Mouse (Mus musculus): ENCODE results near the gene Slc25a51.

Gene Slc25a51

DNA sequence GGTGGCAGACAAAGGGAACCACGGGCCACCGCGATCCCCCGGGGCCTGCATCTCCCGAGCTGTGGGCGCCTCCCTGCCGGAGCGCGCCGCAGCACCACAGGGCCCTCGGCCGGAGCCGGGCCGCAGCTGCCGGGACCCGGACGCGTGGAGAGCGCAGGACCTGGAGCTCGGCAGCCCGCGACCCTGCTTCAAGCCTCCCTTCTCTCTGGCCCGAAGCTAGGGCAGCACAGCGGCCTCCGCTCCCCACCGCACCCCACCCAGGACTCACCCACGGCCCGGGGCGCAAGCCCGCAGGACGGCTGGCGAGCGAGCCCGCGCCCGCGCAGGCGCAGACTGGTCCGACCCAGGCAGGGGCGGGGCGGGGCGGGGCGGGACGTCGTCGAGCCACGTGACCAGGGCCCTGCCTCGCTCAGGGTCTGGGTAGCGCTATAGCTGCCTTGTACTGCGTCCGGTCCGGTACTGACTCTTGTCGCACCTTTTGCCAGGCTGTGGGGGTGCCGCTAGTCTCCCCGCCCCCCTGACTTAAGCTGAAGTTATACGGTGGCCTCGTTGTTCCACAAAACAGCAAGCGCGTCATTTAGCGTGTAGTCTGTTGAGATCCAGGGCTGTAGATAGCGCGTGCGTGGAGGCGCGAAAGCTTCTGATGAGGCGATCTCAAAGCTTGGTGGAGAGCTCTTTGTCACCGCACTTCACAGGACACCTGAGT, at the start of gene Slc25a51:
Slc25a51 (minus strand) TSS at position 340 of the 706 bp plus-strand sequence.
- WGBS, result under 1% methylated on average over 65 of the region's 67 CpGs

DNA sequence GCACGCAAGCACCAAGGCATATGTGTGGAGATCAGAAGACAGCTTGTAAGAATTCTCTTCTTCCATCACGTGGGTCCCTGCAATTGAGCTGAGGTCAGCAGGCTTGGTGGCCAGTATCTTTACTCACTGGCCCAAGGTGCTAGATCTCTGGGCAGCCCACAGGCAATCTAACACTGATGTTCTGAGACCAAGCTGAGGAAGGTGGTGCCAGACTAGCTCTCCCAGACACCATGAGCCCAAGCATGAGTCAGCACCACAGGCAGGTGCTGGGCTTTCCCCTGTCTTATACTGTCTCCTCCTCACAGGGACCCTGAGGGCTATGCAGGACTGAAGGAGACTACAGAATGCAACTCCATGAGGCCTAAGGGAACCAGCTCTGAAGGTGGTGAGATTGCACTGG, 49.0 kb upstream of the Slc25a51 start:
- 94% methylated on average over 2 of the region's 2 CpGs for WGBS

DNA sequence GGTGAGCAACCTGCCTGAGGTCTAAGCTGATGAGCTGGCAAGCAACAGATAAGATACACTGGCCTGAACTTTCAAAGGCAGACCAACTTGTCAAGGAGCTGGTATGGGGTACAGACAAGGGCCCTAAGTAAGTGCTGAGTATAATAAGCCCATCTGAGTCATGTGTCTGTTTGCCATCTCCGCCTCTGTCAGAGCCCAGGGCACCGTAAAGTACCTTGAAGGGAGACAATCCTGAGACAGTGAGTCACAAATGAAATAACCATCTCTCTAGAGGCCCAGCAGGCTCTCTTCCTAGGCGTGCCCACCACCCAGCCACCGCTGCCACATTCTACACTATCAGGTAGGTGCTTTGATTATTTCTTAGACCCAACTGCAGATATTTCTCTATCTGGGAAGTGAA, 46.4 kb upstream of the Slc25a51 start:
- WGBS, result 88% methylated on average over 4 of the region's 4 CpGs

DNA sequence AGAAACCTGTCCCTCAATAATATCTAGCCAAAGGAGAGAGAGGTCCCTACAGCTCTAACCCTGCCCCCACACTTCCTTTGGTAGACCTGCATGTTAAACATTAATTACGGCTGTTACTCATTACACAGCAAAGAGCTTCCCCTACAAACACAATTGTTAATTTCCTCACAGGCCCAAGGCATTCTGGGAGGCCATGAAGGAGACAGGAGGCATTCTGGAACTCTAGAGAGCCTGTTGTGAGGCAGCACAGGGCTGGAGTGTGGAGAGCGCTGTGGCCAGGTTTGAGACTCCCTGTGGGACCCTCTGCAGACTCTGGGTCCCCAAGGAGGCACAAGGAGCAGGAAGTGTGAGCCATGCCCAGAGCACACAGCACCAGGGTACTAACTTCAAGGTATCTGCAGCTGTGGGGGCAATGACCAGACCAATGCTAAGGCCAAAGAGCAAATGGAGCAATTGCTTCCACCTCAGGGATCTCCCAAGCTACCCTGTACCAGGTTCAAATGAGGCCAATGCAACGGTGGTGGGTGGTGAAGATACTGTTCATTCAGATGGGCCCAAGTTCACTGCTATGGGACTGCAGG, 44.8 kb upstream of the Slc25a51 start:
- 86% methylated on average over 3 of the region's 3 CpGs for WGBS

DNA sequence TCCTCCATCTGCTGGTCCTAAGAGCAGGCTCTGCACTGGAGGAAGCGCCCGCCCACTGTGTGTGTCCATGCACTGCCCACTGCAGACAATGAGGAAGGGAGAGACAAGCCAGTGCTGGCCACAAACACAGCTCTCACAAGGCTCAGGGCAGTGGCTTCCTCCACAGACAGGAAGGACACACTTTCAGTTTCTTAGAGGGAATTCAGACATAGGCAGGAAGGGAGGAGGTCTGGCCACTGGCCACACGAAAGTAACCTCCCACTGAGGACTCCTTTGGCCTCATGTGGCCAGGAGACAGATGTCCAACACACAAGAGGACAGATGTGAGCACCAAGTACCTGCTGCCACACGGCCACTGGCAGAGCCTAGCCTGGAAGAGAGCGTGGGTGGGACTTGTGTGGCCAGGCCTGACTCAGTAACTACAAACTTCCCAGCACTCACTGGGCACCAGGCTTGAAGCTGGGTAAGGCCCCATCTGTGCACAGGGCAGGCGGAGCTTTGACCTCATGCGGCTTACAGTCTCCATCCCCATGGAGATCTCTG, 44.1 kb upstream of the Slc25a51 start:
- 62% methylated on average over 7 of the region's 7 CpGs for WGBS

DNA sequence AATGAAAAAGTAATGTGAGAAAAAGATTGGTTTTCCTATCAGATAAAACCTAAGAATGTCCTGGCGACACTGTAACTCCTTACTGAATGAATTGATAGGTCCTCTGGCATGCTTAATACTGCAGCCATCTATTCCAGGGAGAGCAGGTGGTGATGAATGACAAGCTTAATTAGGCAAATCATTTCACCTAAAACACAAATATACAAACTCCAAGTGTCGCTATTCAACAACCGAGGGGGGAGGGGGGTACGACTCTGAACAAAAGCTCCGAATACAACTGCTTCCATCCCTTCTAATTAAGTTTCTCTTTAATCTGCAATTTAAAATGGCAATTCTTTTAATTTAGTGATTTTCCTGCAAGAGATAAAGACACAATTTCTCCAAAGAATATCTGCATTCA, 40.4 kb upstream of the Slc25a51 start:
- 74% methylated on average over 5 of the region's 5 CpGs for whole genome bisulfite sequencing

DNA sequence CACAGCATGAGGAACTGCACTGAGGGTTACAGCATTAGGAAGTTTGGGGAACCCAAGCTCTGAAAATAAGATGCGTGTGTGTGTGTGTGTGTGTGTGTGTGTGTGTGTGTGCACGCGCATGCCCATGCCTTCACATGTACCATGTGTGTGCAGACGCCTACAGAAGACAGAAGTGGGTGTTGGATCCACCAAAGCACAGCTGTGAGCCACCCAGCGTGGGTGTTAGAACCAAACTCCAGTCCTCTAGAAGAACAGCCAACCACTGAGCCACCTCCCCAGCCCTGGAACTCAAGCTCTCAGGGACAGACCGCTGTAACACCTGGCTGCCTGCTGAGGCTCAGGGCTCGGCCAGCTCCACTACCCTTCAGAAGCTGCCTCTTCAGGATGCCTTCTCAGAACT, 39.9 kb upstream of the Slc25a51 start:
- WGBS, result 63% methylated on average over 7 of the region's 7 CpGs

DNA sequence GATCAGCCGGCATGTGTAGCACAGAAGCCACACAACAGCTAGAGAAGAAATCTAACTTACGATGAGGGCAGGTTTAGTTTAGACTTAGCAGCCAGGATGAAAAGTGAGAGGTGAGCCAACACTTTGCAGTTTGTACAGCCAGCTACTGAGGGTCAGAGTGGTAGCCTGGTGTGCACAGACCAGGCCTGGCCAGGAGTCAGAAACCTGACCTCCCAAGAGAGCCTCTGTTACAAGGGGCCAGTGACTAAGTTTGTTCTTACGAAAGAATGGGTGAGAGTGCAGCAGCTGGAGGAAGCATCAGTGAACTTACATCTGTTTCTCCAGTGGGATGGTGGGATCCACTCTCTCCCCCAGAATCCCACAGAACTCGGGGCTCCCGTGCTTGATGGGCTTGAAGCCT, 38.6 kb upstream of the Slc25a51 start:
- WGBS, result 93% methylated on average over 5 of the region's 5 CpGs

DNA sequence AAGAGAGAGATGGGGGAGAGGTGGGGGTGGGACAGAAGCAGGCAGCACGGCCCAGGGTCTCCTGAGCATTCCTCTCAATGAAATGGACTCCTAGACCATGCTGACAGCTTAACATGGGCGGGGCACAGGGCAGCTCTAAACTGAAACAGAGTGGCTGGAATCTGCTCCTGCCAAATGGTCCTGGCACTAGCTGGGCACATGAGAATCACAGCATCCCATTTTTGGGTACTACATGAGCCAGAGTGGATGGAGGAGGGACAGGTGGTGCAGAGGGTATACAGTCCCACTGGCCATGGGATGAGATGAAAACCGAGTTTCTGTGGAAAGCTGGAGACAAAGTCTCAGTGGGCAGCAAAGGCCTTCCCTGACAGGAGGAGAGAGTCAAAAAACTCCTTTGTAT, 36.7 kb upstream of the Slc25a51 start:
- WGBS, result 79% methylated on average over 3 of the region's 3 CpGs

DNA sequence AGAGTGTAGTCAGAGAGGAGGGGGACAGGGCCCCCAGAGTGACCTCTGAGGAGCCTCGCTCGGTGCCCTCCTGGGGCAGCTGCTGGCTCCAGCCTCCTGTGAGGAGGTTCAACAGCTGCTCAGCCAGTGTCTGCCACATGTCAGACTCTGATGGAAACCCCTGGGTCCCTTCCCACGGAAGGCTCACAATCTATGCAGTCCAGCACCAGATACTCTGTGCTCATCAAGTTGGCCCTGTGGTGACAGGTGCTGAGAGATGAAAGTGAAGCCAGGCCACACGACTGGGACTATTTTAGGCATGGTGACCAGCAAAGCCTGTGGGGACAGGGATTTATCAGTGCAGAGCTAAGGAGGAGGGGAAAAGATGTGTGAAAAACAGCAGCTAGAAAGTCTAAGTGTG, 36.2 kb upstream of the Slc25a51 start:
- WGBS, result 86% methylated on average over 4 of the region's 4 CpGs

DNA sequence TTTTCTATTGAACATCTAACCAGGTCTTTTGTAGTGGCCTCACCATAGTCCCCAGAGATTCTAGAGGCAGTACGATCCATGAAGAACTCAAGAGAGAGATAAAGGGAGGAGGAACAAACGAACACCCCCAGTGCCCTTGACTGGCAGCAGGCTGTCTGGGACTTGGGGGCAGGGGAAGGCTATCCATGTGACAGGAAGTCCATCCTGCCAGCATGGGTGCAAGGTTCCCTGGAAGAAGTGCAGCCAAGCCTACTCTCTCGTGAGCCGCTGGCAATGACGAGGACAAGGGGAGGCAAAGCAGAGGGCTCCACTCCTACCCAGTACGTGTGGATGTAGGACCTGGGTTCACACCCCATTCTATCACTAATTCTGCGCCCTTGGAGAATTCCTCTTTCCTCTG, 35.1 kb upstream of the Slc25a51 start:
- 81% methylated on average over 7 of the region's 7 CpGs for WGBS

DNA sequence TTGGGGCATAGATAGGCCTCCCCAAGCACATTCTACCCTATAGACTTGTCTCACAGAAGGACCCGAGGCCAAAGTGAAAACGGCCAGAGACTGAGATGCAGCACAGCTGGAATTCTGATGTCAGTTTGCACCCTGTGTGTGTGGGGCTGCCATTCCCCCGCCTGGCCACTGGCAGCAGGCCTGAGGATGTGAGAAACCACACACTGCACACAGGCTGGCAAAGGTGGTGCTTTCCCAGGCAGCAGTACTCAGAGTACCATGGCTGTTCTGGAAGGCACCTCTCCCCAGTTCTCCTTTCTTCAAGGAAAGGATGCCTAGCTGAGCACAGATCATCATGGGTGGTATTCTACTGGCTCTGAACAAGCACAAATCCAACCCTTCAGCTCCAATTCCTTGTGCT, 33.7 kb upstream of the Slc25a51 start:
- WGBS, result 64% methylated on average over 3 of the region's 3 CpGs

DNA sequence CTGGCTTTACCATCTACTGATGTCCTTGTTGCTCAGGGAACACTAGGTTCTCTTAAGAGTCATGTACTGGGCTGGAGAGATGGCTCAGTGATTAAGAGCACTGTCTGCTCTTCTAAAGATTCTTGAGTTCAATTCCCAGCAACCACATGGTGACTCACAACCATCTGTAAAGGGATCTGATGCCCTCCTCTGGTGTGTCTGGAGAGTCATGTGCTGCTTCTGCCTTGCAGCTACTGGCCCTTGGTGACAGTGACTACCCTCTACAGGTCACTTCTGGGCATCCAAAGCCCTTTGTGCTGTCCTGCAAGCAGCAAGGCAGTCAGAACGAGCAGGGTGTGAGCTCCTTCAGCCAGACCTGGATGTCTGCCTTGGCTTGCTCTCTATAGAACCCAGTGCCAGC, 33.2 kb upstream of the Slc25a51 start:
- WGBS, result 63% methylated on average over 1 of the region's 1 CpGs

DNA sequence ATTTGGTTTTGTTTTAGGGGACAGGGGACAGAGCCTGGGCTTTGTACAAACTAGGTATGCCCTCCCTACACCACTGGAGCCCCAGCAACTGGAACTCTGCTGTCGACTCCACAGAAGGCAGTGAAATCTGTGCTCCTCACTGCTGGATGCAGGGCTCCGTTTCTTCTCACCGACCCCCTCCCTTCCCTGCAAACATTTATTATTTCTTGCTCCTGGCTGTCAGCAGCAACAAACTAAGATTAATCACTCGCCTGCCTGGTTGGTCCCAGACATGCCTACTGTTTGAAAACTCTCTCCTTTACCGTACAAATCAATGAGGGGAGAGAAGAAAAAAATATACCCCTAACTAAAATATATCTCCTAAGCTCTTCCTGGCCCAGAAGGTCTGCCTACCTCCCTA, 30.7 kb upstream of the Slc25a51 start:
- 78% methylated on average over 5 of the region's 5 CpGs for WGBS

DNA sequence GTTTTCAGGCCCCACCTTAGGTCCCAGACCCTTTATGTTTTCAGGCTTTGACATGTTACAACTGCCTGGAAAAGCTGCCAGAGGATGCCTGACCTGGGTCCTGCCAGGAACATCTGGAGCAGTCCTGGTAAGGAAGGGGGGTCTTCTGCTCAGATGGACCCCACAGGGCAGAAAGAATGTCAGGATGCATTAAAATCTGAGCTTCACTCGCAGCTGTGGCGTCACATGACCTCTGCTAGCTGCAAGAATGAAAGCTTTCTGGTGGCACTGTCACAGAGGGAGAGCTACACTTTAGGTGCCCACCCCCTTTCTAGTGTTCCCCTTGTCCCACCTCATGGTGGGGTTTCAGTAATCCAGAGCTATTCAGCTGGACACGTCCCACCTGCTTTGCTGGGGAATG, 28.4 kb upstream of the Slc25a51 start:
- WGBS, result 76% methylated on average over 3 of the region's 3 CpGs

DNA sequence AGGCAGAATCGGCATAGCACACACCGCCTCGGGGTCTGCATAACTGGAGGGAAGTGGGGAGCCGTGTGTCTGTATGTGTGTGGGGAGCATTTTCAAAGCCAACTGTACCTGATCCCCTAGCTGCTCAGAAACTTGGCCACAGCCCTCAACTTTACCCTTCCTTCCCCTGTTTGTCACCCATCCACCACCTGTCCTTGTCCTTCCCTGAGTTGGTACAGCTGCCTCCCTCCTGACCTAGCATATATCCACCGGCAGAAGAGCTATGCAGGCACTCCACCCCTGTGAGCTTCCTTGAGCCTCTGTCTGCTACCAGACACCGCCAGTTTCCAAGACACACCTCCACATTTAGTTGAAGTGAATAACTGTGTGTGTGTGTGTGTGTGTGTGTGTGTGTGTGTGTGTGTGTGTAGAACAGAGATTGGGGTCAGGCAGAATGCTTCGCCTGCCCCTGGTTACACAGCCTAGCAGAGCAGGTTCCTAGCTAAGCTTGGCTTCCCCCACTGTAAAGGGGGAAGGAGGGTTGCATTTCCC, 27.9 kb upstream of the Slc25a51 start:
- 74% methylated on average over 7 of the region's 7 CpGs for WGBS

DNA sequence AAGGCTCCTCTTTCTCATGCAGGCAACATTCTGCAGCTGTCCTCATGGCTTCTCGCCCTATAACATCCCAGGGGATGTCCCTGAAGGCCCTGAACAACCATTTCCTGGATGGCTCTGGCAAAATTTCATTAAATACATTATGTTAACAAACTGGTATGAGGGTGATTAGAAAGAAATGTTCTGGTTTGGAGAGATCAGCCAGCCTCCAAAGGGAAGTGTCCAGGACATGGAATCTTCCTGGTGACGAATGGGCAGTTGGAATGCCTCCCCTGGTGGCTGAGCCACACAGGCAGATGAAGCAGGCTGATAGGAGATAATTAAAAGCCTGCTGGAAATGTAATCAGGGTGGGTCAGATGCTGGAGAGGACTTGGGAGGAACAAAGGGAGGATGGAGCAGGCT, 27.3 kb upstream of the Slc25a51 start:
- WGBS, result 81% methylated on average over 2 of the region's 2 CpGs

DNA sequence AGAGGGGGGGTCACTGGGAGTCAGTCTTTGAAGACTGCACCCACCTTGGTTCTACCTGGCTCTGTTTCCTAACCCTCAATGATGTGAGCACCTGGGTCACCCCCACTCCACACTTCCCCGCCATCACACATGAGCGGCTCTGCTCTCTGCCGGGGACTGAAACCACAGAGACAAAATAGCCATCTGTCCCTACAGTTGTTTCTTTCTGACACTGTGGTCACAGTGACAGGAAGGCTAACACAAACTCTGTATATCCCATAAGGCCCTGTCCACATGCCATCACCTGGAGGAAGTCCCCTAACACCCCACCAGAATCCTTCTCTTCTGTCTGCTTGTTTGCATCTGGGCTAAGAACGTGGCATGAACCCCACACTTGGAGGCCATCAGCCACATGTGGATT, 26.1 kb upstream of the Slc25a51 start:
- WGBS, result 93% methylated on average over 4 of the region's 4 CpGs

DNA sequence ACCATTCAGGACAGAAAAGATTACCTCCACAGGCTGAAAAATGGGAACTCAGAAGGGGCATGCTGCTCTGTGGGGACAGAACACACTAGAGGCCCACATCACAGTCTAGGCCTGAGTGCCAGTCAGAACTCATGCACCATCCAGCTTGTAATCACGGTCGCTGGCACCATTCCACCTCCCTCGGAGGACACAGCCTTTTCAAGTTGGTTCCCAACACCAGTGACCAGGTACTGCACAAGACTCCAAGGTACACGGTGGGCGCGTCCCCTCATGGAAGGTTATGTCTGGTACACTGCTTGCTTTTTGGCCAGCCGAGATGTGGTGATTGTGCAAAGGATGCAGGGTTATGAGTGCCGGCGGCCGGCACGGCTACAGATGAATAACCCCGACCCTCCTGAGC, 25.5 kb upstream of the Slc25a51 start:
- WGBS, result 77% methylated on average over 12 of the region's 12 CpGs

DNA sequence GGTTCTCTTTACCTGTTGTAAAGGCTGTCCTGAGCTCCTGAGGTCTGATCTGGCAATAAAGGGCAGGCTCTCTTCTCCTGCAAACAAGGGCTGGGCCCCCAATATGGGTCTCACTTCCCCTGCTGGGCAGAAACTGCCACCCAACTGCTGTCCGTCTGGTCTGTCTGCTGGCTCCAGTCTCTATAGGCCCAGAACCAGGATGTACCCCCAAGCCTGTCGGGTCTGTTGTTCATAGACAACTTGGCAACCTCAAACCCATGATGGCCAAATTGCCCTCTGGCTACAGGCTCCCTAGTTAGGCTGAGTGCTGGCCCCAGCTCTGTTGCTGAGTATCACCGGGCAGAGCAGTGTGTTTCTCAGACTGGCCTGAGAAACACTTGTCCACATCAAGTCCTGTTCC, 23.2 kb upstream of the Slc25a51 start:
- 89% methylated on average over 3 of the region's 3 CpGs for WGBS

DNA sequence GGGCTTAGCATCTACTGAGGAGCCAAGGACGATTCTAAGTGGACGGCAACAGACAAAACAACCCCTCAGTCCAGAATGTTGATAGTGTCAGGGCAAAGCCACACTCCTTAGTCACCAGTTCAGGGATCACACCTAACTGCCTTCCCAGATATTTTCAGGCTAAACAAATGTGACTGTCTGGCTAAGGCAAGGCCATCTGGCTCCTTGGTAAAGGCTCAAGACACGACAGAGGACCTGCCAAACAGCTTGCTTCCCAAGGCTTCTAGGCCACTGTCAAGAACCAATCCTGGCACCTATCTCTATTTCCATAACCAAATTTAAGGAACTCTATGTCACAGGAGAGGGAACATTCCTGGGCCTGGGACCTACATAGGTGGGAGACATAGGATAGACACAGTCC, 22.8 kb upstream of the Slc25a51 start:
- 89% methylated on average over 3 of the region's 3 CpGs for WGBS

DNA sequence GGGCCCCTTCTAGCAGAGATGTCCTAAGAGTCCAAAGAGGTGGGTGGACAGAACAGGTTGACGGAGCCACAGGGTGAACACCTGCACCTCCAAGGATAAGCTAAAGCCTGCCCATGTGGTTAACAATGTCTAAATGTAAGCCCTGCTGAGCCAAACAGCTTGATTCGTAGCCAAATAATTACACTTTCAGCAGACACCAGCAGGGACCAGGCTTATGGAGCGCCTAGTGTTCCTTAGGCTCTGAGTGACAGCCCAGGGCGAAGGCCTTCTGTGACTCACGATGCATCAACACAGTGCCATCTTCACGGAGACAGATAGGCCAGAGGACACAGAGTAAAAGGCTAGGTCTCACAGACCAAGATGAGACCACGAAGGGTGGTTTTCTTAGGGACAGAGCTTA, 20.9 kb upstream of the Slc25a51 start:
- 90% methylated on average over 7 of the region's 7 CpGs for WGBS

DNA sequence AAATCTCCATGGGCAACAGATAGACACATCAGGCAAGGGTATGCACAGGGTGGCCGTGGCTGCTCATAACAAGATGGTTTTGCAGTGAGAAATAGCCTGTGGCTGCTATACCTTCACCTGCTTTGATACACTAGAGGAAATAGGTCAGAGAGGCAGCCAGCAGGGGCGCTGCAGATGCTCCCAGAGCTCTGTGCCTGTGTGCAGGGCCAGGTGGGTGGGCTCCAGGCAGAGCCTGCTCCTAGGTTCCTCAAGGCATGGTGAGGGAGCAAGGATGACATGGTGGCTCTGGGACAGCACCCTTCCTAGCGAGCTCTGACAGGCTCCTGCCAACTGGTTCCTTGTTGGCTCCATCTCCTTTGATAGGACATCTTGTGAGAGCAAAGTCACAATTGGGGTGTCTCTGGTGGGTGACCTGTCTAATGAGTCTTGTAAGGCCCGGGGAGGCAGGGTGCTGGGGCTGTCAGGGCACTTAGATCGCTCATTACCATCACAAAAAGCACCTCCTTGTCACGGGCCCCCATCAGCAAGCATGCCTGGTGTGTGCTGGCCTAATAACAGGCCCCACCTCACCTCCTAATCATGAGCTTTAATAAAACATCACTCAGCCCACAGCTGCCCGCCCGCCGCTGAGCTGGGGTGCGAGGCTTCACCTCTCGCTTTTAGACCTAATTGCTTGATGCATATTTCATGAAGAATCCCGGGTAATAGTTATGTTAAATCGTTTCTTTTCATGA, 18.3 kb upstream of the Slc25a51 start:
- 76% methylated on average over 13 of the region's 13 CpGs for WGBS

Measured in cerebral cortex, adult 2 months (tissue).